Mouse (Mus musculus): ENCODE measurements around the gene Kif1b. TPM values are rescaled to one million over a fixed set of nuclear protein-coding genes. Genes with fewer than 3 reads are reported as not detected.
A peak's percentile ranks its signal among the peaks of the same experiment; 100 is the strongest.

Kif1b gene
- polyA plus RNA-seq, 1 experiment from 2014 or later, result 19.2 TPM

GRCm38 (mm10) chr4:149322286-149322685 is 14.8 kb upstream of the Kif1b start:
- no peak for ATAC-seq
- no peaks in the 10 kb centered on the region for H3K9me3 ChIP-seq (ENCODE audit: control insufficient read depth, low read length)
- no peaks in the 10 kb centered on the region for H3K36me3 ChIP-seq (ENCODE audit: control insufficient read depth, insufficient read depth, low read length)
- no peak overlapping the region for H3K9ac ChIP-seq (ENCODE audit: low read depth, low read length)
- no peaks in the 10 kb centered on the region for H3K27me3 ChIP-seq (replicated peaks; ENCODE audit: control insufficient read depth, insufficient read depth, low read length)
- no peak overlapping the region for H3K4me3 ChIP-seq (ENCODE audit: low read length)
- H3K4me2 ChIP-seq (ENCODE audit: low read depth, low read length), result no peak overlapping the region
- H3K4me1 ChIP-seq (ENCODE audit: control insufficient read depth, insufficient read depth, low read length), result no peaks in the 10 kb centered on the region
- 71% methylated on average over 4 of the region's 4 CpGs for WGBS
- H3K27ac ChIP-seq (ENCODE audit: low read length), result no peak overlapping the region

GRCm38 (mm10) chr4:149319088-149319487 is 11.6 kb upstream of the Kif1b start:
- no peaks in the 10 kb centered on the region for H3K27me3 ChIP-seq (replicated peaks; ENCODE audit: control insufficient read depth, insufficient read depth, low read length)
- WGBS, result 73% methylated on average over 9 of the region's 9 CpGs
- no peak for ATAC-seq
- no peak overlapping the region for H3K4me3 ChIP-seq (ENCODE audit: low read length)
- no peaks in the 10 kb centered on the region for H3K9me3 ChIP-seq (ENCODE audit: control insufficient read depth, low read length)
- no peaks in the 10 kb centered on the region for H3K4me1 ChIP-seq (ENCODE audit: control insufficient read depth, insufficient read depth, low read length)
- no peaks in the 10 kb centered on the region for H3K36me3 ChIP-seq (ENCODE audit: control insufficient read depth, insufficient read depth, low read length)
- H3K27ac ChIP-seq (ENCODE audit: low read length), result no peak overlapping the region
- no peak overlapping the region for H3K9ac ChIP-seq (ENCODE audit: low read depth, low read length)
- no peak overlapping the region for H3K4me2 ChIP-seq (ENCODE audit: low read depth, low read length)

GRCm38 (mm10) chr4:149317387-149317786 is 9.9 kb upstream of the Kif1b start:
- no peaks in the 10 kb centered on the region for H3K4me1 ChIP-seq (ENCODE audit: control insufficient read depth, insufficient read depth, low read length)
- no peaks in the 10 kb centered on the region for H3K27me3 ChIP-seq (replicated peaks; ENCODE audit: control insufficient read depth, insufficient read depth, low read length)
- H3K4me2 ChIP-seq (ENCODE audit: low read depth, low read length), result no peak overlapping the region
- no peaks in the 10 kb centered on the region for H3K9me3 ChIP-seq (ENCODE audit: control insufficient read depth, low read length)
- no peak overlapping the region for H3K9ac ChIP-seq (ENCODE audit: low read depth, low read length)
- H3K4me3 ChIP-seq (ENCODE audit: low read length), result no peak overlapping the region
- H3K27ac ChIP-seq (ENCODE audit: low read length), result no peak overlapping the region
- WGBS, result 53% methylated on average over 5 of the region's 5 CpGs
- no peaks in the 10 kb centered on the region for H3K36me3 ChIP-seq (ENCODE audit: control insufficient read depth, insufficient read depth, low read length)
- ATAC-seq, result no peak

GRCm38 (mm10) chr4:149314275-149314837 is 6.9 kb upstream of the Kif1b start:
- Histone ChIP-seq H3K9ac (ENCODE audit: low read depth, low read length) (no peak overlapping the region), H3K4me1 (ENCODE audit: control insufficient read depth, insufficient read depth, low read length) (no peaks in the 10 kb centered on the region), H3K9me3 (ENCODE audit: control insufficient read depth, low read length) (no peaks in the 10 kb centered on the region), H3K27ac (ENCODE audit: low read length) (no peak overlapping the region), H3K36me3 (ENCODE audit: control insufficient read depth, insufficient read depth, low read length) (no peaks in the 10 kb centered on the region), H3K27me3 (replicated peaks; ENCODE audit: control insufficient read depth, insufficient read depth, low read length) (no peaks in the 10 kb centered on the region), H3K4me2 (ENCODE audit: low read depth, low read length) (no peak overlapping the region), H3K4me3 (ENCODE audit: low read length) (no peak overlapping the region)
- WGBS, result 76% methylated on average over 11 of the region's 11 CpGs
- ATAC-seq, result peak; percentile 48

GRCm38 (mm10) chr4:149313558-149314253 is 6.2 kb upstream of the Kif1b start:
- WGBS, result 82% methylated on average over 12 of the region's 12 CpGs
- H3K9ac ChIP-seq (ENCODE audit: low read depth, low read length), result no peak overlapping the region
- no peaks in the 10 kb centered on the region for H3K27me3 ChIP-seq (replicated peaks; ENCODE audit: control insufficient read depth, insufficient read depth, low read length)
- ATAC-seq, result no peak
- no peak overlapping the region for H3K4me2 ChIP-seq (ENCODE audit: low read depth, low read length)
- no peak overlapping the region for H3K4me3 ChIP-seq (ENCODE audit: low read length)
- no peak overlapping the region for H3K27ac ChIP-seq (ENCODE audit: low read length)
- H3K36me3 ChIP-seq (ENCODE audit: control insufficient read depth, insufficient read depth, low read length), result no peaks in the 10 kb centered on the region
- H3K4me1 ChIP-seq (ENCODE audit: control insufficient read depth, insufficient read depth, low read length), result no peaks in the 10 kb centered on the region
- H3K9me3 ChIP-seq (ENCODE audit: control insufficient read depth, low read length), result no peaks in the 10 kb centered on the region

- WGBS, result 82% methylated on average over 5 of the region's 5 CpGs
- no peak overlapping the region for H3K4me3 ChIP-seq (ENCODE audit: low read length)
- H3K9ac ChIP-seq (ENCODE audit: low read depth, low read length), result no peak overlapping the region
- no peaks in the 10 kb centered on the region for H3K9me3 ChIP-seq (ENCODE audit: control insufficient read depth, low read length)
- ATAC-seq, result no peak
- H3K27ac ChIP-seq (ENCODE audit: low read length), result no peak overlapping the region
- no peaks in the 10 kb centered on the region for H3K4me1 ChIP-seq (ENCODE audit: control insufficient read depth, insufficient read depth, low read length)
- no peaks in the 10 kb centered on the region for H3K36me3 ChIP-seq (ENCODE audit: control insufficient read depth, insufficient read depth, low read length)
- no peaks in the 10 kb centered on the region for H3K27me3 ChIP-seq (replicated peaks; ENCODE audit: control insufficient read depth, insufficient read depth, low read length)
- H3K4me2 ChIP-seq (ENCODE audit: low read depth, low read length), result no peak overlapping the region
Observed at GRCm38 (mm10) chr4:149311996-149312395, 4.5 kb upstream of the Kif1b start.

- ATAC-seq, result no peak
Observed at GRCm38 (mm10) chr4:149308491-149308820, 963 bp upstream of the Kif1b start.

GRCm38 (mm10) chr4:149306712-149307595 is 539 bp downstream of the Kif1b start:
- H3K4me2 ChIP-seq (ENCODE audit: low read depth, low read length), result peak overlapping the region; percentile 80
- peak overlapping the region; percentile 88 for H3K9ac ChIP-seq (ENCODE audit: low read depth, low read length)
- no peaks in the 10 kb centered on the region for H3K36me3 ChIP-seq (ENCODE audit: control insufficient read depth, insufficient read depth, low read length)
- peaks cover 12% of the 10 kb centered on the region for H3K4me1 ChIP-seq (ENCODE audit: control insufficient read depth, insufficient read depth, low read length)
- peak overlapping the region; percentile 92 for H3K4me3 ChIP-seq (ENCODE audit: low read length)
- no peaks in the 10 kb centered on the region for H3K27me3 ChIP-seq (replicated peaks; ENCODE audit: control insufficient read depth, insufficient read depth, low read length)
- peak overlapping the region; percentile 87 for H3K27ac ChIP-seq (ENCODE audit: low read length)
- WGBS, result 1% methylated on average over 77 of the region's 83 CpGs
- peak; percentile 75 for ATAC-seq
- no peaks in the 10 kb centered on the region for H3K9me3 ChIP-seq (ENCODE audit: control insufficient read depth, low read length)

More at GRCm38 (mm10) chr4:149308491-149308820, 963 bp upstream of the Kif1b start:
- H3K9ac ChIP-seq (ENCODE audit: low read depth, low read length), result peak overlapping the region; percentile 79
- H3K4me1 ChIP-seq (ENCODE audit: control insufficient read depth, insufficient read depth, low read length), result peaks cover 7% of the 10 kb centered on the region
- H3K36me3 ChIP-seq (ENCODE audit: control insufficient read depth, insufficient read depth, low read length), result no peaks in the 10 kb centered on the region
- H3K4me2 ChIP-seq (ENCODE audit: low read depth, low read length), result peak overlapping the region; percentile 80
- H3K27me3 ChIP-seq (replicated peaks; ENCODE audit: control insufficient read depth, insufficient read depth, low read length), result no peaks in the 10 kb centered on the region
- peak overlapping the region; percentile 59; the same call in 1 of the 2 replicates for H3K27ac ChIP-seq (ENCODE audit: low read length)
- H3K4me3 ChIP-seq (ENCODE audit: low read length), result peak overlapping the region; percentile 92
- no peaks in the 10 kb centered on the region for H3K9me3 ChIP-seq (ENCODE audit: control insufficient read depth, low read length)
- 65% methylated on average over 3 of the region's 3 CpGs for WGBS
